Comparison of ENCODE assay signal across 8 mouse cellular contexts in genomic region chrX:94212264-94212596, GRCm38 (mm10). TPM values are rescaled to one million over a fixed set of nuclear protein-coding genes. Genes with fewer than 3 reads are reported as not detected.
DNase-seq lines count a peak whose midpoint lies in the region; ATAC-seq and TF ChIP-seq lines count a peak whose summit lies in the region.

No protein-coding gene starts in this region.

- DNase-seq in heart, embryonic 10.5 days (ENCODE audit: low spot score): no peak
- DNase-seq in heart, adult 9 months (ENCODE audit: low spot score in 2 of 2): no peak
- DNase-seq in CH12.LX (ENCODE audit: extremely low read depth): no peak
- no peak for DNase-seq in liver, postnatal 0 days
- no peak for DNase-seq in ovary, postnatal 36 days (ENCODE audit: low spot score)
- no peak for DNase-seq in urinary bladder, postnatal 10 days (ENCODE audit: low spot score)
- no peak for DNase-seq in embryo, embryonic 11 days

- H3K79me2 ChIP-seq in CH12.LX (replicated peaks; ENCODE audit: control insufficient read depth, extremely low read depth, insufficient read depth, poor library complexity, severe bottlenecking): peaks cover 27% of the 10 kb centered on the region

- TF ChIP-seq RAD21 in CH12.LX (IDR thresholded peaks at IDR 0.05; ENCODE audit: low read depth, low read length): no peak

- H3K36me3 ChIP-seq in heart, embryonic 10.5 days: peaks cover 27% of the 10 kb centered on the region
- peaks cover 0 to 28% of the 10 kb centered on the region in 2 experiments for H3K36me3 ChIP-seq in CH12.LX (replicated peaks in 1 of 2; ENCODE audit: control insufficient read depth in 1 of 2, insufficient read depth in 1 of 2, low read length in 1 of 2)
- H3K36me3 ChIP-seq in forebrain, embryonic 15.5 days: peaks cover 28% of the 10 kb centered on the region
- peaks cover 21% of the 10 kb centered on the region for H3K36me3 ChIP-seq in liver, postnatal 0 days (replicated peaks; ENCODE audit: insufficient read depth, low read length)

- in situ Hi-C loops in CH12.LX (cut with MboI; ENCODE audit: low pct_ligation_motif_present, low pct_unique_long_range_greater_than_20kb, low sequenced_read_pairs): no loop called here

- no peaks in the 10 kb centered on the region for H3K9me3 ChIP-seq in heart, embryonic 10.5 days
- no peaks in the 10 kb centered on the region for H3K9me3 ChIP-seq in CH12.LX (replicated peaks; ENCODE audit: low read length)
- no peaks in the 10 kb centered on the region for H3K9me3 ChIP-seq in forebrain, embryonic 15.5 days
- no peaks in the 10 kb centered on the region for H3K9me3 ChIP-seq in liver, postnatal 0 days (ENCODE audit: low read length)

- no peak; the same call in 1 of the 2 replicates for ATAC-seq in forebrain, embryonic 15.5 days (replicated peaks)
- peak; percentile 36 for ATAC-seq in liver, postnatal 0 days

- H3K9ac ChIP-seq in CH12.LX (ENCODE audit: insufficient read depth, low read depth): peak overlapping the region; percentile 98
- peak overlapping the region; percentile 87 for H3K9ac ChIP-seq in forebrain, embryonic 15.5 days (replicated peaks)
- H3K9ac ChIP-seq in liver, postnatal 0 days (replicated peaks): peak overlapping the region; percentile 85

- no peak for TF ChIP-seq EP300 in CH12.LX (IDR thresholded peaks at IDR 0.05; ENCODE audit: low read length)
- no peak for TF ChIP-seq EP300 in liver, postnatal 0 days (IDR thresholded peaks at IDR 0.05; ENCODE audit: low read depth)

- dilution Hi-C loops in CH12.LX (cut with MboI; ENCODE audit: extremely low pct_ligation_motif_present, extremely low pct_unique_long_range_greater_than_20kb, low sequenced_read_pairs): no loop called here

- 0% methylated on average over 12 of the region's 12 CpGs for WGBS in heart, embryonic 10.5 days
- WGBS in forebrain, embryonic 15.5 days: 0% methylated on average over 12 of the region's 12 CpGs
- under 1% methylated on average over 12 of the region's 12 CpGs for WGBS in liver, postnatal 0 days (ENCODE audit: insufficient replicate concordance)

- no peaks in the 10 kb centered on the region for H3K4me1 ChIP-seq in heart, embryonic 10.5 days
- peaks cover 0 to 3% of the 10 kb centered on the region in 2 experiments; a peak in 1 of 4 replicates for H3K4me1 ChIP-seq in CH12.LX (ENCODE audit: control insufficient read depth in 1 of 2, insufficient read depth in 2 of 2)
- H3K4me1 ChIP-seq in forebrain, embryonic 15.5 days: peaks cover 9% of the 10 kb centered on the region; the same call in 1 of the 2 replicates
- peaks cover 8% of the 10 kb centered on the region; the same call in 1 of the 2 replicates for H3K4me1 ChIP-seq in liver, postnatal 0 days (ENCODE audit: insufficient read depth)

- H3K4me3 ChIP-seq in heart, embryonic 10.5 days: peak overlapping the region; percentile 83
- peak overlapping the region; percentile 64 to 100 (median 76) for H3K4me3 ChIP-seq in CH12.LX (replicated peaks in 1 of 3; ENCODE audit: low read depth in 2 of 3, low read length in 2 of 3, poor library complexity in 1 of 3)
- peak overlapping the region; percentile 89 for H3K4me3 ChIP-seq in forebrain, embryonic 15.5 days
- H3K4me3 ChIP-seq in liver, postnatal 0 days (ENCODE audit: low read depth, low read length): peak overlapping the region; percentile 87

- no peak for TF ChIP-seq POLR2A in CH12.LX (IDR thresholded peaks at IDR 0.05; ENCODE audit: low read depth, low read length)

- H3K4me2 ChIP-seq in CH12.LX (ENCODE audit: insufficient read depth, low read depth, poor library complexity, severe bottlenecking): no peak overlapping the region
- H3K4me2 ChIP-seq in forebrain, embryonic 15.5 days (replicated peaks): peak overlapping the region; percentile 64
- H3K4me2 ChIP-seq in liver, postnatal 0 days (ENCODE audit: low read depth, low read length): peak overlapping the region; percentile 76

- no peak for TF ChIP-seq CTCF in CH12.LX (conservative IDR thresholded peaks at IDR 0.05 in 1 of 2, IDR thresholded peaks at IDR 0.05 in 1 of 2; ENCODE audit: low read depth in 2 of 2, low read length in 2 of 2)
- no peak for TF ChIP-seq CTCF in liver, postnatal 0 days (IDR thresholded peaks at IDR 0.05; ENCODE audit: low read depth)

- no peaks in the 10 kb centered on the region for H3K27me3 ChIP-seq in heart, embryonic 10.5 days (ENCODE audit: insufficient read depth, poor library complexity, severe bottlenecking)
- no peaks in the 10 kb centered on the region for H3K27me3 ChIP-seq in CH12.LX (replicated peaks)
- H3K27me3 ChIP-seq in forebrain, embryonic 15.5 days: no peaks in the 10 kb centered on the region
- no peaks in the 10 kb centered on the region for H3K27me3 ChIP-seq in liver, postnatal 0 days (ENCODE audit: insufficient read depth, low read length)

- peak overlapping the region; percentile 90 for H3K27ac ChIP-seq in heart, embryonic 10.5 days
- H3K27ac ChIP-seq in CH12.LX (ENCODE audit: insufficient read depth, low read depth): peak overlapping the region; percentile 70
- H3K27ac ChIP-seq in forebrain, embryonic 15.5 days (replicated peaks): peak overlapping the region; percentile 89
- H3K27ac ChIP-seq in liver, postnatal 0 days (ENCODE audit: low read depth): peak overlapping the region; percentile 81

TF ChIP-seq in CH12.LX, 34 proteins besides CTCF, POLR2A, EP300 and RAD21:
- TF ChIP-seq KAT2A (IDR thresholded peaks at IDR 0.05; ENCODE audit: insufficient replicate concordance, low read length): no peak
- TF ChIP-seq NELFE (IDR thresholded peaks at IDR 0.05; ENCODE audit: low read depth, low read length): no peak
- no peak for TF ChIP-seq ZC3H11A (IDR thresholded peaks at IDR 0.05; ENCODE audit: low read depth, low read length)
- no peak for TF ChIP-seq SMC3 (IDR thresholded peaks at IDR 0.05; ENCODE audit: low read depth, low read length)
- TF ChIP-seq ZMIZ1 (IDR thresholded peaks at IDR 0.05; ENCODE audit: low read depth, low read length): no peak
- TF ChIP-seq NRF1 (IDR thresholded peaks at IDR 0.05; ENCODE audit: low read depth, low read length): no peak
- no peak for TF ChIP-seq TBP (conservative IDR thresholded peaks at IDR 0.05; ENCODE audit: low read depth, low read length)
- TF ChIP-seq MYC (IDR thresholded peaks at IDR 0.05; ENCODE audit: low read depth, low read length): no peak
- no peak for TF ChIP-seq ETS1 (conservative IDR thresholded peaks at IDR 0.05; ENCODE audit: low read depth, low read length)
- no peak for TF ChIP-seq MEF2A (IDR thresholded peaks at IDR 0.05; ENCODE audit: borderline replicate concordance, low read depth, low read length)
- no peak for TF ChIP-seq HCFC1 (IDR thresholded peaks at IDR 0.05; ENCODE audit: low read depth, low read length)

RNA-seq across cellular contexts. Expression of gene Eif2s3x, which starts 0.4 kb away (rescaled TPM):
- polyA plus RNA-seq in heart, embryonic 10.5 days (2016; fragmentation: Nextera tagmentation; extraction: Ambion mirVana): 69.5 and 75.3 TPM in 2 replicates
- total RNA-seq in CH12.LX (2012; rRNA removed): 130 and 154 TPM in 2 replicates
- total RNA-seq in CH12.LX (2014; rRNA removed): 271 and 272 TPM in 2 replicates
- 243 and 244 TPM in 2 replicates for polyA plus RNA-seq in CH12.LX (2012; ENCODE audit: insufficient read length, low read depth)
- polyA plus RNA-seq in forebrain, embryonic 15.5 days (2015; fragmentation: Nextera tagmentation; extraction: Ambion mirVana): 106 and 107 TPM in 2 replicates
- polyA plus RNA-seq in liver, postnatal 0 days (2015; fragmentation: Nextera tagmentation; extraction: Ambion mirVana): 20.8 and 24.0 TPM in 2 replicates

RNA-seq across cellular contexts. Expression of gene Klhl15, which starts 22.2 kb away (rescaled TPM):
- 4.6 and 4.9 TPM in 2 replicates for polyA plus RNA-seq in heart, embryonic 10.5 days (2016; fragmentation: Nextera tagmentation; extraction: Ambion mirVana)
- total RNA-seq in CH12.LX (2012; rRNA removed) (5.3 and 7.9 TPM in 2 replicates), CH12.LX (2014; rRNA removed) (8.1 and 8.4 TPM in 2 replicates)
- 9.4 TPM in 2 replicates for polyA plus RNA-seq in CH12.LX (2012; ENCODE audit: insufficient read length, low read depth)
- polyA plus RNA-seq in forebrain, embryonic 15.5 days (2015; fragmentation: Nextera tagmentation; extraction: Ambion mirVana): 9.5 TPM in 2 replicates
- 3.1 and 4.1 TPM in 2 replicates for polyA plus RNA-seq in liver, postnatal 0 days (2015; fragmentation: Nextera tagmentation; extraction: Ambion mirVana)
